Mouse (Mus musculus) embryonic facial prominence, embryonic 13.5 days (tissue): Measurements from ENCODE around the gene Lpp. TPM values are rescaled to one million over a fixed set of nuclear protein-coding genes. Genes with fewer than 3 reads are reported as not detected.

Source experiments
- ATAC-seq: fragments of 200-750 bp; cut with Nextera tagmentation; 2 replicates; pipeline ENCODE4 v1.8.0; 2017; ENCODE audit warnings: low read depth; ENCODE audit not compliant: insufficient number of reproducible peaks, insufficient read depth, low FRiP score, low TSS enrichment
- H3K27ac ChIP-seq: fragments of 300-500 bp; sonication (generic); 2 replicates; pipeline ENCODE4 v1.5.1; 2015; ENCODE audit warnings: moderate library complexity, mild to moderate bottlenecking, inconsistent platforms
- H3K27me3 ChIP-seq: fragments of 300-500 bp; sonication (generic); 2 replicates; pipeline ENCODE4 v1.6.1; 2015; ENCODE audit warnings: mild to moderate bottlenecking, inconsistent platforms
- H3K36me3 ChIP-seq: fragments of 300-500 bp; sonication (generic); 2 replicates; pipeline ENCODE4 v1.6.1; 2015; ENCODE audit warnings: mild to moderate bottlenecking, inconsistent platforms
- H3K4me1 ChIP-seq: fragments of 300-500 bp; sonication (generic); 2 replicates; pipeline ENCODE4 v1.6.1; 2015; ENCODE audit warnings: inconsistent platforms
- H3K4me2 ChIP-seq: fragments of 300-500 bp; sonication (generic); 2 replicates; pipeline ENCODE4 v1.6.1; 2015; ENCODE audit warnings: moderate library complexity, mild to moderate bottlenecking, inconsistent platforms
- H3K4me3 ChIP-seq: fragments of 300-500 bp; sonication (generic); 2 replicates; pipeline ENCODE4 v1.5.1; 2015; ENCODE audit warnings: mild to moderate bottlenecking, inconsistent platforms
- H3K9ac ChIP-seq: fragments of 300-500 bp; sonication (generic); 2 replicates; pipeline ENCODE4 v1.6.1; 2015; ENCODE audit warnings: mild to moderate bottlenecking, inconsistent platforms
- H3K9me3 ChIP-seq: fragments of 300-500 bp; sonication (generic); 2 replicates; pipeline ENCODE4 v1.6.1; 2016; ENCODE audit warnings: inconsistent platforms
- WGBS: fragments of 180-500 bp; shearing (Covaris S2); methylation state at CpG from one replicate; pipeline ENCODE4 v1.1.7; 2015; ENCODE audit warnings: mixed read lengths; 5-methylcytosine and 5-hydroxymethylcytosine counted together
- polyA plus RNA-seq: library from polyadenylated mRNA; unstranded; fragments of >200 nt; fragmentation: Nextera tagmentation; extraction: Ambion mirVana; gene quantifications from 2 replicates; pipeline ENCODE4 v1.2.1, GENCODE M21; 2015

The Lpp gene
- polyA plus RNA-seq, 1 experiment from 2014 or later, result 49.3 TPM

- peaks cover 82% of the 10 kb centered on the region for H3K4me1 ChIP-seq
- no peak overlapping the region for H3K4me3 ChIP-seq
- H3K9ac ChIP-seq, result no peak overlapping the region
- no peaks in the 10 kb centered on the region for H3K27me3 ChIP-seq
- 85% methylated on average over 4 of the region's 4 CpGs for WGBS
- H3K27ac ChIP-seq, result no peak overlapping the region
- H3K9me3 ChIP-seq, result no peaks in the 10 kb centered on the region
- no peak overlapping the region for H3K4me2 ChIP-seq
- H3K36me3 ChIP-seq, result no peaks in the 10 kb centered on the region
- no peak for ATAC-seq
Measured at GRCm38 (mm10) chr16:24492194-24492940, 99.1 kb downstream of the Lpp start.

GRCm38 (mm10) chr16:24494531-24494930 lies 101.2 kb downstream of the Lpp start:
- H3K27me3 ChIP-seq, result no peaks in the 10 kb centered on the region
- H3K4me2 ChIP-seq, result no peak overlapping the region
- ATAC-seq, result no peak
- no peak overlapping the region for H3K4me3 ChIP-seq
- WGBS, result 34% methylated on average over 6 of the region's 6 CpGs
- H3K36me3 ChIP-seq, result no peaks in the 10 kb centered on the region
- H3K9ac ChIP-seq, result no peak overlapping the region
- H3K9me3 ChIP-seq, result no peaks in the 10 kb centered on the region
- 0 out of 2 replicates have a peak overlapping the region, but pooled peaks have one; percentile 1 for H3K27ac ChIP-seq
- H3K4me1 ChIP-seq, result peaks cover 64% of the 10 kb centered on the region

DNA sequence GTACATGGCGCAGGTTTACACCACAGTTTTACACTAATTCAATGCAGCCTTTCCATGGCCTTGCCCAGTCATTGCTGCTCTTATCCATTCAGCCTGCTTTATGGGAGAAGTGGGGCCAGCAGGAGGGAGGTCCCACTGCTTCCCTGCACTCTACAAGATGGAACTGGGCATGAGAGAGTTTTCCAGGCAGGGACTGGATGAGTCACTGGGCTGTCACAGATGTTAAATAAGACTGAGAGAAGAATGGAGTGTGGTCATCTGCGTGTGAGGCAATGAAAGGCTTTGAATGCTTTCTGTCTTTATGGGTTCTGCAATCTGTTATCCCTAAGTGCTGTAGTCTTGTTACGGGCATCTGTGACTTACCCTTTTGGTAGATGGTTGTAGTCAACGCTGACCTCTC lies 102.2 kb downstream of the Lpp start:
- WGBS, result 78% methylated on average over 4 of the region's 4 CpGs
- Histone ChIP-seq H3K9me3 (no peaks in the 10 kb centered on the region), H3K4me1 (peaks cover 55% of the 10 kb centered on the region)

DNA sequence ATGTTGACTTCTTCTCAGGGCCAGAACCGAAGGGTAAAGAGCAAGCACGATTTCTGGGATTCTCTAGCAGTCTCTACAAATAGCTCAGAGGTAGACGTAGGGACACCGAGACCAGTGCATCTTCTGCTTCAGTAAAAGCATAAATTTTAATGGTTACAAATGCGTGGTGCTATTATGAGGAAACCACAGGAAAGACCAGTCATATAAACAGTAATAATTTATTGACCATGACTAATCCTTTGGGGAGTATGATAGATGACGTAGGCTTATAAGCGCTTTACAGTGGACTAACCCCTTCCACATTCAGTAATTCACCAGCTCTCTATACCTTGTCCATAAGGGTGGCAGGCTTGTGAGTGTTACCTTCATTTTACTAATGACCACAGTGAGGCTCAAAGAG lies 103.3 kb downstream of the Lpp start:
- Histone ChIP-seq H3K27me3 (no peaks in the 10 kb centered on the region), H3K4me2 (no peak overlapping the region), H3K4me3 (no peak overlapping the region), H3K36me3 (no peaks in the 10 kb centered on the region), H3K9ac (no peak overlapping the region), H3K4me1 (peaks cover 46% of the 10 kb centered on the region), H3K27ac (no peak overlapping the region), H3K9me3 (no peaks in the 10 kb centered on the region)
- 85% methylated on average over 7 of the region's 7 CpGs for WGBS
- ATAC-seq, result no peak

More for the DNA sequence above, 102.2 kb downstream of the Lpp start:
- Histone ChIP-seq H3K27ac (peak overlapping the region; percentile 58), H3K27me3 (no peaks in the 10 kb centered on the region), H3K4me2 (no peak overlapping the region), H3K36me3 (no peaks in the 10 kb centered on the region), H3K4me3 (no peak overlapping the region), H3K9ac (no peak overlapping the region)
- ATAC-seq, result no peak

DNA sequence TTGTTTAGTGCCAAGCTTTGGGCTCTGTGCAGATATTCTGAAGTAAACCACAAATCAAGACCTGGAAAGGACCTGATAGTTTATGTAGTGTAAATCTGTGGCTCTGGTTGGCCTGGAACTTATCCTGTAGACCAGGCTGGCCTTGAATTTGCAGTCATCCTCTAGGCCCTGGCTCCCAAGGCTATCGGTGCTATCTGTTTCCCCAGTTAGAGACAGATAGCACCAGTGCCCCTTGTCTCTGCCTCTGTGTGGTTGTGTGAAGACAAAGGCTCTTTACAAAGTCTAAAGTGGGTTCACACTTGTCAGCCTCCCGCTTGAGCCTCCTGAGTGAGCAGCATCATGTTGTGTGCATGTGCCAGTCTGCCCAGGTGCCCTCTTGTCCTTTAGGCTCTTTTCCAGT lies 104.1 kb downstream of the Lpp start:
- no peaks in the 10 kb centered on the region for H3K36me3 ChIP-seq
- 94% methylated on average over 2 of the region's 2 CpGs for WGBS
- no peak overlapping the region for H3K4me2 ChIP-seq
- no peak for ATAC-seq
- no peak overlapping the region; the same call in 1 of the 2 replicates for H3K27ac ChIP-seq
- H3K9me3 ChIP-seq, result no peaks in the 10 kb centered on the region
- peaks cover 42% of the 10 kb centered on the region for H3K4me1 ChIP-seq
- no peaks in the 10 kb centered on the region for H3K27me3 ChIP-seq
- no peak overlapping the region for H3K4me3 ChIP-seq
- no peak overlapping the region for H3K9ac ChIP-seq

GRCm38 (mm10) chr16:24498103-24498659 lies 104.9 kb downstream of the Lpp start:
- H3K27ac ChIP-seq, result no peak overlapping the region
- no peaks in the 10 kb centered on the region for H3K27me3 ChIP-seq
- ATAC-seq, result no peak
- no peak overlapping the region for H3K9ac ChIP-seq
- H3K36me3 ChIP-seq, result no peaks in the 10 kb centered on the region
- H3K4me1 ChIP-seq, result peaks cover 38% of the 10 kb centered on the region
- no peak overlapping the region for H3K4me2 ChIP-seq
- H3K9me3 ChIP-seq, result no peaks in the 10 kb centered on the region
- WGBS, result 46% methylated on average over 5 of the region's 5 CpGs
- H3K4me3 ChIP-seq, result no peak overlapping the region

DNA sequence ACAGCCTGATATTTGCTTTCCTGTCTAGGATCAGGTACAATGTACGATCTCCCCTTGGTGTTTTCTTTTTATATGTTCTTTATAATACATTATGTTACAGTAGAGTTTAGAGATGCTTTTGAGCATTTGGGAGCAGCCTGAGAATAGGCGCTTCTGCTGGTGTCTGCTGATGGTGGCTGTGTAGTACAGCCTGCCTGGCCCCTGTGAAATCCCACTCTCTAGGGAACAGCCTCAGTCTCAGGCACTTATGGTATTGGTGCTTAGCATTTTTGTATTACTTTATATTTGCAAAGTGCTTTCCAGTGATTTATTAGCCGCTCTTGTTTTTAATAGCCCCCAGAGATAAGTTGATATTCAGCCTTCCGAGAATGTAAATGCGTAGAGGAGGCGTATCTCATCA lies 107.9 kb downstream of the Lpp start:
- no peak overlapping the region for H3K4me2 ChIP-seq
- peaks cover 15% of the 10 kb centered on the region for H3K4me1 ChIP-seq
- H3K4me3 ChIP-seq, result no peak overlapping the region
- no peaks in the 10 kb centered on the region for H3K36me3 ChIP-seq
- WGBS, result 83% methylated on average over 6 of the region's 6 CpGs
- H3K9ac ChIP-seq, result no peak overlapping the region
- no peak for ATAC-seq
- H3K9me3 ChIP-seq, result no peaks in the 10 kb centered on the region
- H3K27me3 ChIP-seq, result no peaks in the 10 kb centered on the region
- H3K27ac ChIP-seq, result no peak overlapping the region

- WGBS, result 73% methylated on average over 11 of the region's 11 CpGs
- Histone ChIP-seq H3K27ac (no peak overlapping the region), H3K4me2 (no peak overlapping the region), H3K4me1 (peaks cover 20% of the 10 kb centered on the region), H3K36me3 (no peaks in the 10 kb centered on the region), H3K4me3 (no peak overlapping the region), H3K27me3 (no peaks in the 10 kb centered on the region), H3K9ac (no peak overlapping the region), H3K9me3 (no peaks in the 10 kb centered on the region)
- ATAC-seq, result no peak
Measured at GRCm38 (mm10) chr16:24501628-24502294, 108.5 kb downstream of the Lpp start.

- no peak overlapping the region for H3K4me3 ChIP-seq
- no peaks in the 10 kb centered on the region for H3K9me3 ChIP-seq
- no peak overlapping the region for H3K4me2 ChIP-seq
- no peak overlapping the region for H3K9ac ChIP-seq
- H3K36me3 ChIP-seq, result no peaks in the 10 kb centered on the region
- peaks cover 21% of the 10 kb centered on the region for H3K4me1 ChIP-seq
- no peak for ATAC-seq
- no peaks in the 10 kb centered on the region for H3K27me3 ChIP-seq
- 69% methylated on average over 3 of the region's 3 CpGs for WGBS
- no peak overlapping the region for H3K27ac ChIP-seq
Measured at GRCm38 (mm10) chr16:24502295-24502823, 109.1 kb downstream of the Lpp start.

DNA sequence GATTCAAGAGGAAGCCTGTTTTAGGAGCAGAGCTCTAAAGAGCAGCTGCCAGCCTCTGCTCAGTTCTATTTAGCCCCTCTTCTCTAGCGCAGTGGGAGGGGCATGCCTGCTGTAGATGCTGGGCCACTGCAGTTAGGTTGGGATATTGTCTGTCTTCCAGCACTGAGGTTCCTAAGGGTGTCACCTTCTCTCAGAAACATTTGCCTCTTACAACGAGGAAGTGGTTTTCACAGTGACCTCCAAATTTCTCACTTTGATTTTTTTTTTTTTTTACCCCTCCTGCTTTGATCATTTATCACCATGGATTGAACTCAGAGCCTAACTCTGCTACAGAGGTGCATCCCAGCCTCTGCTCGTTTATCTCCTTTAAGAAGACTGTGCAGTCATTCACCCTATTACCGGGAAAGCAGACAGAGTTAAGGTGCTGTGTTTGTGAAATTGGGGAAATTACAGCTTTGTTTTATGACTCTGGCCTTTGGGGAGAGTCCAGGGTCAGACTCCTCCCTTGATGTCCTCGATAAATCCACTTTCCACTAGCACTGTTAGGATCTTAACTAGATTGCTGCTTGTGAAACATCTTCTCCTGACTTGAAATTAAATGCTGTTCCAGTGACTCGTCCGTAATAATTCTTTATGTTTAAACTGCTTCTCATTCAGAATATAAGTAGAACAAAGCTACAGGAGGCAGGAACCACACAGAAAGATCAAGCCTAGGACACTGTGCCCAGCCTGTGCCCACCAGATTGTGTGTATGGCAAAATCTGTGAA lies 111.7 kb downstream of the Lpp start:
- ATAC-seq, result no peak
- no peak overlapping the region for H3K4me2 ChIP-seq
- H3K4me3 ChIP-seq, result no peak overlapping the region
- H3K4me1 ChIP-seq, result peaks cover 25% of the 10 kb centered on the region
- H3K9ac ChIP-seq, result no peak overlapping the region
- H3K9me3 ChIP-seq, result no peaks in the 10 kb centered on the region
- H3K36me3 ChIP-seq, result no peaks in the 10 kb centered on the region
- no peak overlapping the region for H3K27ac ChIP-seq
- WGBS, result 79% methylated on average over 7 of the region's 7 CpGs
- no peaks in the 10 kb centered on the region for H3K27me3 ChIP-seq

- no peaks in the 10 kb centered on the region for H3K36me3 ChIP-seq
- ATAC-seq, result no peak
- no peak overlapping the region for H3K4me2 ChIP-seq
- no peak overlapping the region for H3K4me3 ChIP-seq
- 0 out of 2 replicates have a peak overlapping the region, but pooled peaks have one; percentile 28 for H3K27ac ChIP-seq
- peaks cover 25% of the 10 kb centered on the region for H3K4me1 ChIP-seq
- WGBS, result 91% methylated on average over 2 of the region's 2 CpGs
- H3K27me3 ChIP-seq, result no peaks in the 10 kb centered on the region
- H3K9me3 ChIP-seq, result no peaks in the 10 kb centered on the region
- no peak overlapping the region for H3K9ac ChIP-seq
Measured at GRCm38 (mm10) chr16:24506237-24506636, 112.9 kb downstream of the Lpp start.
